Mouse (Mus musculus) yolk sac, embryonic 10.5 days (tissue): ENCODE measurements around the gene Gsdma.

Source experiments
- DNase-seq: peaks from one replicate; pipeline ENCODE4 v3.0.0-alpha.2; 2017; ENCODE audit warnings: low spot score

The Gsdma gene

DNA sequence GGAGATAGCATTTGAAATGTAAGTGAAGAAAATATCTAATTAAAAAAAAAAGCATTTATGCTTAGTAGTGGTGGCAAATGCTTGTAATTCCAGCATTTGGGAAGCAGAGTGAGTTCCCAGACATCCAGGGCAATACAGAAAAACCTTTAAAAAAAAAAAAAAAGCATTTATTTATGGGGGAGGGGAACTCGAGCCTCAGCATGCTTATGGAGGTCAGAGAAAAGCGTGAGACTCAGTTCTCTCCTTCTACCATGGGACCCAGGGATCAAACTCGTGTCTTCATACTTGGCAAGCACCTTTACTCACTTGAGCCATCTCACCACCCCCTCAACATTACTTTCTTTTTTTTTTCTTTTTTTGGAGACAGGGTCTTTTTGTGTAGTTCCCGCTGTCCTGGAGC, 17.0 kb downstream of the Gsdma start:
- no peak for DNase-seq

DNA sequence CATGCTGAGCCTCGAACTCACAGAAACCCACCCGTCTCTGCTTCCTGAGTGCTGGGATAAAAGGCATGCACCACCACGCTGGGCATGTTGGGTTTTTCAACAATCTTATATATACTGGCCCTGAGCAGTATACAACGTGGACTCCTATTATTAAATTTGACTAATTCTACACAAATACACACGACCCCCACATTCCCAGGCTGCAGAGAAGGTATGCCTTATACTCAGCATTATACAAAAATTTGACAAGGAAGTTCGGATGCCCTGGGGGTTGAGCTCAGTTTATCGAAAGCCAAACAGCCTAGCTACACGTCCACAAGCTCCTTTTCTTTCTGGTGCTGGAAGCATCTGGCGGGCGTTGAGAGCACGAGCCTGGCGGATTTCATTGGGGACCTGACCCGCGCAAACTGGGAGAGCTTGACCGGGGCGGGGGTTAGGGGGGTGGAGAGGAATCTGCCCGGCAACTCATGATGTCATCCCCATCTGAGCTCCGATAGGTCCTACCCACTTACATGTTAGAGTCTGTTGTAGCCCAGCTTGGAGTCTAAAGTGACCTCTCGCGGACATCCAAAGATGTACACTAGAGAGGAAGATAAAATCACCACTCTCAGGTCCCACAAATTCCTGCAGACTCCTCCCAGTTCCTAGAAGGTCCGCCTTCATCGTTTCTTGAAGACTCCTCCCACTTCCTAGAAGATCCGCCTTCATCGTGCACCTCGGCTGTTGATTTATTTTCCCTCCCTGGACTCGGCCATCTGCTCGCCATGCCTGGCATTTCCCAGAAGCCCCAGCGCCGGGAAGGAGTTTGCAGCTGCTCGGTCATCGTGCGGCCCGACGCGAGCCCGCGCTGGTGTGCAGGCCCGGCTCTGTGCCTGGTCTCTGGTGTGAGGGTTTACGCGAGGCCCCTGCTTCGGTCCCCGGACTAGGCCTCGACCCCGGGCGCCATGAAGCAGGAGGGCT, 17.9 kb downstream of the Gsdma start, which contains the start of gene Psmd3:
Gene Psmd3 (plus strand): TSS at position 769 of the 960 bp plus-strand sequence.
- peak; percentile 99 for DNase-seq

DNA sequence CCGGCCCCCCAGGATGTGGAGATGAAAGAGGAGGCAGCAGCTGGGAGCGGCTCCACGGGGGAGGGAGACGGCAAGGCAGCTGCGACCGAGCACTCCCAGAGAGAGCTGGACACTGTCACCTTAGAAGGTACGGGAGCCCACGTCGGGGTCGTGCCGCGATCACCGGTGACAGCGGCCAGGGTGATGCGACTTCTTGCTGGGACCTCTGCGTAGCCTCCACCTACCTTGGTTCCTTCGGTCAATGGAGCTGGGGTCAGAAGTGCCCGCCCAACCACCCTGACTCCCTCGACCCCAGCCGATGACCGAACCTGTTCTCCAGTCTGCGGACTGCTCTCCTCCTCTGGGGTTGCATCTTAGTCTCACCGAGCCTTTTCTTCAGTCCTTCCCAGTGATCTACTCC, 18.7 kb downstream of the Gsdma start:
- no peak for DNase-seq

DNA sequence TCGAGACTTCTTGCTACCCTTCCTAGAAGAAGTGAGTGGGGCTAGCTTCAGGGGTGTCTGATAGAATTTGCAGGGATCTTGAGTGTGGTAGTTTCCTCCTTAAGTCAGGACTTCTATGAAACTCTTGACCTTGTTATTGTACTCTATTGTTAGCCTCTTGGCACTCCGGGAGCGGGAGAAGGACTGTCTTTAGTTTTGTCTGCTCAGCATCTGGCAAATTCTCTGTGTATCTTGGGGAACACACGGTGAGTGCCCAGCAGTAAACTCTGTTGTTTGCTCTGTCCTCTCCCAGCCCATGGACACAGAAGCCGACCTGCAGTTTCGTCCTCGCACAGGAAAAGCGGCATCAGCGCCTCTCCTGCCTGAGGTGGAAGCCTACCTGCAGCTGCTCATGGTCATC, 21.5 kb downstream of the Gsdma start:
- no peak for DNase-seq

DNA sequence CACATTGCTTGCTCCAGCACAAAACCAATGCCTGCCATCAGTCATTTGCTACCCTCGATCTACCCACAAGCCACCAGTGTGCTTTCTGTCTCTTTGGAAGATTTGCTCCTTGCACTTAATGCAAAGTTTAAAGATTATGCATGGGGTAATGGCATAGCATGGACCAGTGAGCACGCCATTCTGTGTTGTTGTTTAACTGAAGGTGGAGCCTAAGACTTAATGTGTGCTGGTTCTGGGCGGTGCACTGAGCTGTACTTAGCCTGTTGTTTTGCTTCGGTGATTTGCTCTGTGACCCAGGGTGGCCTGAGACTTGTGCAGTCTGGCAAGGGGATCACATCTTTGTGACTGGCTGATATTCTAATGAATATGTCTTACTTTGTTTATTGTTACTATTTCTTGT, 22.8 kb downstream of the Gsdma start:
- peak; percentile 41 for DNase-seq

DNA sequence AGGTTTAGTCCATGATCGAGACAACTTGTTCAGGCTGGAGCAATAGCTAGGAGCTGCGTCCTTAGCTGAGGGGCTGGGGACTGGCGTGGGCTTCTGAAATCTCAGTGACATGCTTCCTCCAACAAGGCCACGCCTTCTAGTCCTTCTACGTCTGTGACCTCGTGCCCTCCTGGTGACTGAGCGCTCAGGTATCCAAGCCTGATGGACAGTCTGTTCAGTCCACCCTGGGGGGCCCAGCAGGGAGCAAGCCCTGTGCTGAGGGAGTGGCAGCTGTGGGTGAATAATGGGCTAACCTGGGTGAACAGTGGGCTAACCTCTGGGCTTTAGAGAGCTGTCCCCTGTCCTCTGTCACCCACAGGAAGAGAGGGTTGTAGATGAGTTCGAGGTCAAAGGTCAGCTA, 23.9 kb downstream of the Gsdma start:
- peak; percentile 56 for DNase-seq

DNA sequence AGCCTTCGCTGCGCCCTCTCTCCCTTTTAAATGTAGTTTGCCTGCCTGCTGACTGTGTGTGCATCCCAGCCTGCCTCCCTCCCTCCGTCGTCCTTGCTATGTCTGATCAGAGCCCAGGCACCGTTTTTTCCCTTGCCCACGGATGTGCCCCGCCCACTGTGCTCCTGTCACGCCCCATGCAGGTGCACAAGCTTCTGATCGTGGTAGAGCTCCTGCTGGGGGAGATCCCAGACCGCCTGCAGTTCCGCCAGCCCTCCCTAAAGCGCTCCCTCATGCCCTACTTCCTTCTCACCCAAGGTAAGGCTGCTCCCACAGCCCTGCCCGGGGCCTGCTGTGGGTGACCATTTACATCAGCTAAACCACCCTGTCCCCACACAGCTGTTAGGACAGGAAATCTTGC, 29.1 kb downstream of the Gsdma start:
- no peak for DNase-seq

DNA sequence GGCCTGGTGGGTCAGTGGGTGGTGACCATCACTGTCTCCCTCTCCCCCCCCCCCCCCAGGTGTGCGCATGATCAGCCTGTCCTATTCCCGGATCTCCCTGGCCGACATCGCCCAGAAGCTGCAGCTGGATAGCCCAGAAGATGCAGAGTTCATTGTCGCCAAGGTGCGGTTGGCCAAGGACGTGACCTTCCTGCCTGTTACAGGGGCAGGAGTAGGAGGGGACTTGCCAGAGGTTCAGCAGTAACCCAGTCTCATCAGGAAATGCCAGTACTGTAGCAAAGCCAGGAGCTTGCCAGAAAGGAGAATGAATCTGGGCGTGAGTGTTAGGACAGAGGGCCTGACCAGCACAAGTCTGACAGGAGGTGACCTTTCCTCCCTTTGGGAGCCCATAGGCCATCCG, 29.6 kb downstream of the Gsdma start:
- DNase-seq, result no peak

DNA sequence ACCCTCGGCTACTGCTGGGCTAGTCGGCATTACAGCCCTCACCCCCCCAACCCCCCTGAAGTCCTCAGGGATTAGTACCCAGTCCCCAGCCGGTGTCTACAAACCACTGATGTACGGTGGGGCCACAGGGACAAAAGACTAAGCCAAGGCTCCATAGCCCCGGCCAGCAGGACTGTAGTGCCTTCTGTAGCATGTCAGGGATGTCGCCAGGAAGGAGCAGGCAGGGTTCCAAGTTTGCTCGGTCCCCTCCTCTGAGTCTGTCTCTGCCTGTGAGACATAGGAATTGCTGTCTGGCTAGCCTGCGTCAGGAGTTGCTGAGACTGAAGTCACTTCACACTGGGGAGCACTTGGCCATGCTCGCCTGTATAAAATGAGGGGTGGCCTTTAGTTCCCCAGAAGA, 30.1 kb downstream of the Gsdma start:
- DNase-seq, result no peak

DNA sequence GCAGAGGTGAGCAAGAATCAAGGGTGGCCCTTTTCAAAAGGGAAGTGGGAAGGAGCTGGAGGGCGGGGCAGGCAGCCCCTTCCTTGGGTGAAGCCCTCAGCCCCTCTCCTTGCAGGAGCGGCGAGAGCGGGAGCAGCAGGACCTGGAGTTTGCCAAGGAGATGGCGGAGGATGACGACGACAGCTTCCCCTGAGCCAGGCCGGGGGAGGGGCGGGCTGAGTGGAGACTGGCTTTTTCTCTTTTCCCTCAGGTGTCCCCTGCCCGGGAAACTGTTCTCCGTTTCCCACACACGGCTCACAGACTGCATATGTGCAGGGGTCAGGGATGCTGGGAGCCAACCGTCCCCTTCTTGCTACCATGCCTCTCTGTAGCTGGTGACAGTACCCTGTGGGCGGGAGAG, 31.3 kb downstream of the Gsdma start:
- DNase-seq, result no peak

DNA sequence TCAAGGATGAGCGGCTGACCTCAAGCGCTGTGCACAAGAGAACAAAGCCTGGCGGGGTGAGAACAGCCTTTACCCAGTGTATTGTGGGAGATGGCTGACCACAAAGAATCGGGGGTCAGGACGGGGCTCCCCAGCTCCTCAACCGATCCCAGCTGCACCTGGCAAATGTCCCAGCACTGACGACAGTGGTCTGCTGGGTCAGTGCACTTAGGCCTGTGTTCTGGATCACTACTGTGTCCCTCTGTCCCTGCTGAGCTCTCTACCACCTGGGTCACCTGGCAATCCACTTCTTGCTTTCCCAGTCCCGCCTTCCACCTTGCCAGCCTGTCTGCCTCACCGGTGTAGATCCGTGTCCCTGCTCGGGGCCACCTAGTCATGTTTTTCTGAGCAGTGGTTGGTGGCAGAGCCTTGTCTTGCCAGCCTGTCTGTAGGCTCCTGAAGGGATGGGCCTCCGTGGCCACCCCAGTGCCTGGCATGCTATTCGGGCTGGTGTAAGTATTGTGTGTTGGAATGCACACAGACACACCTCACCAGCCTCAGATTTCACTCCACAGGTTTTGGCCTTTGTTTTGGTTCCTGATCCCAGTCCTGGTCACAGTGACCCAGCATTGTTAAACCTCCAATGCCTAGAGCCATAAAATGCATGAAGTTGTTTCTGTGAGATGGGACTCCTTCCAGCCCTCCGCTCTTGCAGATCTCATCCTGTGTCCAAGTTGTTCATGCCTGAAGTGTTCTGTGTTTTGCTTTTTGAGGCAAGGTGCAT, 32.5 kb downstream of the Gsdma start:
- no peak for DNase-seq

DNA sequence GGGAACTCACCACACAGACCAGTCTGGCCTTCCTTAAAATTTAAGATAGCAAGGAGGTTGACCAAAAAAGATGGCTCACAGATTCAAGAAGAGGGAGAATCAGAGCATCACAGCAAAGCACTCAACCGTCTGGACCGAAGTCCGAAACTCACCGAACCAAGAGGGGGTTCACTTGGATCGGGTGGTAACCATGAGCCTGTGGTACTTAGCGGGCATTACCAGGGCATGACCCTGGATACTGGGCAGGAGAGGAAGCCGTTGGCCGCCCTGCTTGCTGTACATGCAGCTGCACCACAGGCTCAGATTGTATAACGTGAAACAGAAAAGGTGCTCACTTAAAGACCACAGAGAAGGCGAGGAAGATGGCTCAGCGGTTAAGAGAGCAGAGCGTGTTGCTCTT, 33.1 kb downstream of the Gsdma start:
- DNase-seq, result no peak

DNA sequence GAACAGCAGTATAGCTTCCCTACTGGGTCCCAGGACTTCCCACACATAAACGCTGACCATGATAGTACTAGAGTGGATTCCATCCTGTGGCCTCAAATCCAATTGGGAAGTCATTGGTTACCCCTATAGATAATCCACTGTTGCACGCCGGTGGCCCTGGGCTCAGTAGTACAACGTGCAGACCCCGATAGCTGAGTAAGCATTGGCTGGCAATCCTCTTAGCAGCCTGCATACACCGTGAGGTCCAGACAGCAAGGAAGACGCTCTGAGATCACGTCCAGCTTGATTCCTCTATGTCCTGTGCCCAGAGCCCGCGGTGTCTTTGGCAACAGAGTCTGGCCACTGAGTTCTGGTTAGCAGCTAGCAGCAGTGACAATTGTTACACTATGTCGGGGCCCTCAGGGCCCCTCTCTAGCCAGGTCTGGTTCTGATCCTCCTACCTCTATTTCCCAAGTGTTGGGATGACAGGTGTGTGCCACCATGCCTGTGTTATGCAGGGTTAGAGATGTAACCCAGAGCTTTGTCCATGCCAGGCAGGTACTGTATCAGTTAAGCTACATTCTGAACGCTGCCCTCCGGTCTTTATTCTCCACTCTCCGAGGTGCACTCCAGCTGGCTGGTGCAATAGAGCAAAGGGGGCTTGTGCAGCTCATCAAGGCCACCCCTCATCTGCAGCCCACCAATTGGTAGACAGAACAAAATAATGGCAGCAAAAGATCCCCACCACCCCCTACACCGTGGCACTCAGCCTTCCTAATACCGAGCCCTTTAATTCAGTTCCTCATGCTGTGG, 34.9 kb downstream of the Gsdma start:
- no peak for DNase-seq

DNA sequence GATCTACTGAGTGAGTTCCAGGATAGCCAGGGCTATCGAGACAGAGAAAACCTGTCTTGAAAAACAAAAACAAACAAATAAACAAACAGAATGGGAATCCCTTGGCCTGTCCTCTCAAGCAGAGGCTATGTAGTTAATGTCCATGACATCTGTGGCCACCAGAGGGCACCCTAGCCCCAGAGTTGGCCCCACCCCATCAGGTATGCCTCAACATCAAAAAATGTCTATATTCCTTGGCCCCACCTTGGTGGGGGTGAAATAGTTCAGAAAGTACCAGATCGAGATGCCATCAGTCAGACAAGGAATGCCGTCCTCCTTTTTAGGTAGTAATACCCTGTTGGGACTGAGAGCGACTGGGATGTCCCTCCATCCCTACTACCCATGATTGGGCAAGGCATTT, 35.8 kb downstream of the Gsdma start:
- no peak for DNase-seq

DNA sequence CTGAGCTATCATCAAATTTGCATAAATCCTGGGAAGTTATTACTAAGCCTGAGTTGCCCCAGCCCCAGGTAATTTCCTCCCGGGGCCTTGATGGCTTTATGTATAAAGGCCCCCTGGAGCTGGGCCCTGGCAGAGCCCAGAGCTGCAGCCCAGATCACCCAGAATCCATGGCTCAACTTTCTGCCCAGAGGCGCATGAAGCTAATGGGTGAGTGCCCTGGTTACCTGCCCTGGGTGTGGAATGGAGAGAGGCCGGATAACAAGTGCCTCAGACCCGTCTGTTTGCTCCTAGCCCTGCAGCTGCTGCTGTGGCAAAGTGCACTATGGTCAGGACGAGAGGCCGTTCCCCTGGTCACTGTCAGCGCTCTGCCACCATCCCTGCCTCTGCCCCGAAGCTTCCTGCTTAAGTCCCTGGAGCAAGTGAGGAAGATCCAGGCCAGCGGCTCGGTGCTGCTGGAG, 37.1 kb downstream of the Gsdma start, which contains the start of gene Csf3:
Gene Csf3 (plus strand): TSS at position 51 of the 458 bp plus-strand sequence.
- no peak for DNase-seq

DNA sequence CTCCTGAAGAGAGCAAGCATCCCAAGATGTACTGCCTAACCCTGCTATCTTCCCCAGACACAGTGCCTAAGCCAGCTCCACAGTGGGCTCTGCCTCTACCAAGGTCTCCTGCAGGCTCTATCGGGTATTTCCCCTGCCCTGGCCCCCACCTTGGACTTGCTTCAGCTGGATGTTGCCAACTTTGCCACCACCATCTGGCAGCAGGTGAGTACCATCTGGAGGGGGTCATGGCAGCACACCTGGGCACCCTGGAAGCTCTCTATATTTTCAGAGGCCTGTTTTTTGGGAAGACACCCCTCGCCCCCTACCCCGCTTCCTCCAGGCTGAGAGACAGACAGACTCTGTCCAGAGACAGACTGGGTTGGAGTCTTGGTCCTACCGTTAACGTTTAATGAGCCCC, 38.2 kb downstream of the Gsdma start:
- DNase-seq, result no peak

DNA sequence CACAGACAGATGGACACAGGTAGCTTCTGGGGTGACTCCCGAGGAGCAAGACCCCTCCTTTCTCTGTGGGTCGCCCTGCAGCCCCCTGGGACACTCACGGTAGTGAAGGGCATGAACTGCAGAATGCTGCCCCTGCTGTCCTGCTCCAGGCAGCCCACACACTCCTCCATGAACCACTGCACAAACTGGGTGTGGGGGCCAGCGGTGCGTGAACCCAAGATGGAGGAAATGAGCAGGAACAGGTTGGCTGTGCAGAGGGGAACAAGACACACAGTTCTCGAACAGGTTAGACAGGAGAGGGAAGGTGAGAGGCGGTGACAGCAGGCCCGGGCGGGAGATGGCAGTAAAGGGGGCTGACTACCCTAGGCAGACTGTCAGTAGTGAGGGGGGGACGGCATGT, 40.9 kb downstream of the Gsdma start:
- DNase-seq, result no peak

DNA sequence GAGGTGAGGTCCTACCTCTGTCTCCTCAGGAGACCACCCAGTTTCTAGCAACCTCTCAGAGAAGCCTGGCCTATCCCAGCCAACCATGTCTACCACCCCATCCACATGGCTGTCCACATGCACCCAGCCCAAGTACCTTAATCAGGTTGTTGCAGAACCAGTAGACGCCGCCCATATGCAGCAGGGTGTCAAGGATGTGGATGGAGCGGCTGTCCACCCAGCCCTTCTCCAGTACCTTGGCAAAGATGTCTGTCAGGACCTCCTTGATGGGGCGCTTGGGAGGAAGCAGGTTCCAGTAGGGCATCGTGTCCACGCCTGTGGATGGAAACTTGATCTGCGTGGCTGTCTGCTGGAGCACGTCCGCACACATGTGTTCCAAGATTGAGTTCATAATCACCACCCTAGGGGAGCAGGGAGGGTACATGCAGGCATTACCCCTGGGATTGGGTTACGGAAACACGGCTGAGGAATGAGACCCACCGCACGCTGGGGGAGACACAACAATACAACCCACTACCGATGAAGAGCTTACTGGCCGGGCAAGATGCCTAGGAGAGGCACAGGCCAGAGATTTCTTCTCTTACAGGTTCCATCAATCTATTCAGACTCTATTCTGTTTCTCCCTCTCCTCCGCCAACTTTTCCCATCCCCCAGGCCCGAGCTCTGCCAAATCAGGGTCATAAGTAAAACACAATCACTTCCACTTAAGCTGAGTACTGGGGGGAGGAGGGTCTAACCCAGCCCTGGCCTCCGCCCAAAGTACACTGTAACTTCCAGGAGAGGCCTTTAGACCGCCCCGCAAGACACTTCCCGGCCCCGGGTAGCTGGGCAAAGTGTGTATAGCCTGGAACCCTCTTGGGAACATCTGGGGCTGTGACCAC, 43.5 kb downstream of the Gsdma start:
- DNase-seq, result no peak

DNA sequence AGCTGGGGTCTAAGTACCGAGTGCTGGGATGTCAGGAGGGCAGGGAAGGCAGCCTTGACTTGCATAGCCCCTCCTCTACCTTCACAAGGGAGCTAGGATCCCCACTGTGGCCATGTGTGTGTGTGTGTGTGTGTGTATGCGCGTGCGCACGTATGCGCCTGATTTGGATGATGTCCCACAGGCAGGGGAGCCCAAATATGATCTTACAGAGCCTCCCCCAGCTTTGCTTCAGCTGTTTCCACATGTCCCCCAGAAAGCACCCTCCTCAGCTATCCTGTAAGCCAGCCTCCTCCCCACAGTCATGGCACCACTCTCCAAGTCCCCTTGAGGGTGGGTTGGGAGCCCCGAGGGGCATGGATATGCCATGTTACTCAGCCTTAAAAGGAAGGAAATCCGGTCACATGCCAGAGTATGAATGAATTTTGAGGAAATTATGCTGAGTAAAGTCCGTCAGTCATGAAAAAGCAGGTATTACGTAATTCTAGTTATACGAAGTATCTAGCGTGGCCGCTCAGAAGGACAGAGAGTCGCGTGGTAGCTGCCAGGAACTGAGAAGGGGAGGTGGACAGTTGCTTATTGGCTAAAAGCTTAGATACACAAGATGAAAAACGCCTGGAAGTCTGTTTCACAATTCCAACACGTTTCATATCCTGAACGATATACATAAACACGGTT, 44.3 kb downstream of the Gsdma start:
- DNase-seq, result no peak

DNA sequence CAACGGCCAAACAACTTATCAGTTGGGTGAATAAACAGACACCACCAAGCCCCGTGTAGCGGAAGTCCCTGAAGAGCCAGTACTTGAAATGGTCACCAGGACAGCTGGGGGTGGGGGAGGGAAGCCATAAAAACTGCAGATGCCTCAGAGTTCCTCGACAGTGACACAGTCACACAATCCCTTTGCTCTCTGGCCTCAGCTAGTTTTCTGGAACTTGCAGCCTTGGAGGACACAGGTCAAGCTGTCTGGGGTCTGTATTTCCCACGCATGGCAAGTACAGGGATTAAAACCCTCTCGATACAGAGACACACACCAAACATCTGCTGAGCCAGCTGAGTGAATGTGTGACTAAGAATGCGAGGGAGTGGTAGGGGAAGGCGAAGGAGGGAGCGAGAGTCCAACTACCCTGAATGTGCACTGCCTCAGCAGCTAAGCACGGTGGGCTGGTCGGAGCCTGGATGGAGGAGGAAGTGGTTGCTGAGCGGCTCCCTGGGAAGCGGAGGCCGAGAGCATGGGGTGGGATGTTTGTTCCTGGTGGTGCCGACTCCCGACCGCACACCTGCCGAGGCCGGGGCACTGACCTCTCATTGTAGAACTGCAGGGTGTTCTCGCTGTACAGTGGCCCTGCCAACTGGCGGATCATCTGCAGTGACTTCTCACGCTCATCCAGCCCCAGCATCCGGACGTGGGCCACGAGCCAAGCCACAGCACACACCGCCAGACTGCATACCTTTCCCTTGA, 45.0 kb downstream of the Gsdma start:
- peak; percentile 86 for DNase-seq
